Mouse (Mus musculus) liver, embryonic 14.5 days (tissue): ENCODE data around the gene Sik2. TPM values are rescaled to one million over a fixed set of nuclear protein-coding genes. Genes with fewer than 3 reads are reported as not detected.

Source experiments
- ATAC-seq: fragments of 200-750 bp; cut with Nextera tagmentation; 2 replicates; pipeline ENCODE4 v1.8.0; 2017; ENCODE audit warnings: moderate number of reproducible peaks, mild to moderate bottlenecking, moderate library complexity; ENCODE audit not compliant: insufficient read depth
- DNase-seq, 3 experiments: peaks; one replicate each; pipeline ENCODE4 v3.0.0-alpha.2; 2012 to 2013; ENCODE audit warnings: low read depth in 3 of 3, low spot score in 3 of 3
- H3K27ac ChIP-seq: fragments of 300-500 bp; sonication (generic); 2 replicates; pipeline ENCODE4 v1.5.1; 2014; ENCODE audit warnings: moderate library complexity, mild to moderate bottlenecking, control low read depth, inconsistent platforms
- H3K27me3 ChIP-seq: fragments of 300-500 bp; sonication (generic); 2 replicates; pipeline ENCODE4 v1.6.1; 2014; ENCODE audit warnings: mild to moderate bottlenecking, low read length, moderate library complexity; ENCODE audit not compliant: control insufficient read depth, insufficient read depth
- H3K36me3 ChIP-seq: fragments of 300-500 bp; sonication (generic); replicated peaks from 2 replicates; pipeline ENCODE4 v1.6.1; 2014; ENCODE audit warnings: low read depth; ENCODE audit not compliant: control insufficient read depth, insufficient read depth
- H3K4me1 ChIP-seq, 2 experiments: fragments of 200-500 bp in 1 of 2; fragments of 300-500 bp in 1 of 2; sonication (generic) in 1 of 2; replicated peaks; 2 replicates each; pipeline ENCODE4 v1.6.1; 2012 to 2014; ENCODE audit warnings: antibody characterized with exemption in 1 of 2, inconsistent platforms in 1 of 2, low read length in 1 of 2; ENCODE audit not compliant: control insufficient read depth in 2 of 2, insufficient read depth in 2 of 2
- H3K4me2 ChIP-seq: fragments of 300-500 bp; sonication (generic); 2 replicates; pipeline ENCODE4 v1.6.1; 2014; ENCODE audit warnings: low read depth, mild to moderate bottlenecking, control low read depth, moderate library complexity
- H3K4me3 ChIP-seq, 2 experiments: fragments of 200-500 bp in 1 of 2; fragments of 300-500 bp in 1 of 2; sonication (generic) in 1 of 2; 2 replicates each; pipeline ENCODE4 v1.5.1; 2012 to 2014; ENCODE audit warnings: low read depth in 2 of 2, low read length in 2 of 2, mild to moderate bottlenecking in 2 of 2, control low read depth in 1 of 2, inconsistent platforms in 1 of 2, moderate library complexity in 1 of 2; ENCODE audit not compliant: insufficient read depth in 1 of 2
- H3K9ac ChIP-seq: fragments of 300-500 bp; sonication (generic); replicated peaks from 2 replicates; pipeline ENCODE4 v1.6.1; 2014; ENCODE audit warnings: mild to moderate bottlenecking, control low read depth, moderate library complexity
- H3K9me3 ChIP-seq: fragments of 300-500 bp; sonication (generic); 2 replicates; pipeline ENCODE4 v1.6.1; 2016; ENCODE audit warnings: low read length, mixed read lengths; ENCODE audit not compliant: control insufficient read depth
- CTCF ChIP-seq: IDR thresholded peaks from 2 replicates; pipeline ENCODE4 v1.5.1; 2016; ENCODE audit warnings: antibody characterized with exemption, low read depth, control low read depth
- EP300 ChIP-seq: IDR thresholded peaks from 2 replicates; pipeline ENCODE4 v1.6.1; 2016; ENCODE audit warnings: antibody characterized with exemption, low read depth
- WGBS: fragments of 180-500 bp; shearing (Covaris S2); extraction: QIAGEN DNeasy Blood & Tissue Kit; methylation state at CpG from one replicate; pipeline ENCODE4 v1.1.7; 2014; ENCODE audit not compliant: insufficient replicate concordance; 5-methylcytosine and 5-hydroxymethylcytosine counted together
- polyA plus RNA-seq, 2 experiments: library from polyadenylated mRNA; depleted of rRNA in 1 of 2; stranded (reverse) in 1 of 2; unstranded in 1 of 2; fragments of >200 nt; fragmentation: Nextera tagmentation in 1 of 2; extraction: Ambion mirVana in 1 of 2; gene quantifications; 2 replicates each; pipeline versions ENCODE4 v1.2.1 to v1.2.3; 2012 to 2014

Gene Sik2
- polyA plus RNA-seq, 2 experiments = 6.9 to 7.8 TPM

GRCm38 (mm10) chr9:50876287-50876686, 132.6 kb downstream of the Sik2 start:
- H3K27me3 ChIP-seq = no peaks in the 10 kb centered on the region
- no peaks in the 10 kb centered on the region for H3K4me1 ChIP-seq
- DNase-seq (no peak), ATAC-seq (no peak)
- H3K4me2 ChIP-seq = no peak overlapping the region
- H3K27ac ChIP-seq = no peak overlapping the region
- H3K36me3 ChIP-seq = peaks cover 80% of the 10 kb centered on the region
- no peak overlapping the region for H3K9ac ChIP-seq
- no peak for TF ChIP-seq CTCF
- TF ChIP-seq EP300 = no peak
- H3K4me3 ChIP-seq = no peak overlapping the region
- WGBS = 82% methylated on average over 3 of the region's 3 CpGs
- H3K9me3 ChIP-seq = no peaks in the 10 kb centered on the region

- Histone ChIP-seq H3K4me1 (no peaks in the 10 kb centered on the region), H3K27me3 (no peaks in the 10 kb centered on the region), H3K36me3 (peaks cover 83% of the 10 kb centered on the region), H3K27ac (no peak overlapping the region), H3K4me3 (no peak overlapping the region), H3K9me3 (no peaks in the 10 kb centered on the region), H3K9ac (no peak overlapping the region), H3K4me2 (no peak overlapping the region)
- DNase-seq (no peak), ATAC-seq (no peak)
- TF ChIP-seq CTCF (no peak), EP300 (no peak)
- 92% methylated on average over 4 of the region's 4 CpGs for WGBS
Observed at GRCm38 (mm10) chr9:50875470-50875869, 133.4 kb downstream of the Sik2 start.

DNA sequence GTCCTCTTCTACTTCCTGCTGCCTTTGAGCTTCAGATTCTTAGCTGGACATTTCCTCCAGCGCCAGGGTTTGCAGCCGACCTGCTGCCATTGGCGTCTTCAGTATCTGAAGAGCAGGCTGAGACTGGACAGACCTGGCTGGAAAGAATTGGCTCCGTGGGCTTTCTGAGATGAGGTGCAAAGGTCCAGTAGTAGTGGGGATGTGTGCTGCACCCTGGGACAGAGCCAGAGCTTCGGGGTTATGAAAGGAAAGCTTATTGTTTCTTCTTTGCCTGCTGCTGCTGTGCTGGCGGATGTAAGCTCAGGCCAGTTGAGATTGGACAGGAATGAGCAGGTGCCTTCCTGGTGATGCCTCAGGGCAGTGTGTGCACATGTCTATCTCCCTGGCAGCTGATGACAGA, 134.8 kb downstream of the Sik2 start:
- Histone ChIP-seq H3K27me3 (no peaks in the 10 kb centered on the region), H3K9me3 (no peaks in the 10 kb centered on the region), H3K4me2 (no peak overlapping the region), H3K4me1 (no peaks in the 10 kb centered on the region), H3K4me3 (no peak overlapping the region), H3K36me3 (peaks cover 82% of the 10 kb centered on the region), H3K27ac (no peak overlapping the region), H3K9ac (no peak overlapping the region)
- no peak for ATAC-seq
- no peak for DNase-seq
- 90% methylated on average over 6 of the region's 6 CpGs for WGBS
- no peak for TF ChIP-seq CTCF
- no peak for TF ChIP-seq EP300

DNA sequence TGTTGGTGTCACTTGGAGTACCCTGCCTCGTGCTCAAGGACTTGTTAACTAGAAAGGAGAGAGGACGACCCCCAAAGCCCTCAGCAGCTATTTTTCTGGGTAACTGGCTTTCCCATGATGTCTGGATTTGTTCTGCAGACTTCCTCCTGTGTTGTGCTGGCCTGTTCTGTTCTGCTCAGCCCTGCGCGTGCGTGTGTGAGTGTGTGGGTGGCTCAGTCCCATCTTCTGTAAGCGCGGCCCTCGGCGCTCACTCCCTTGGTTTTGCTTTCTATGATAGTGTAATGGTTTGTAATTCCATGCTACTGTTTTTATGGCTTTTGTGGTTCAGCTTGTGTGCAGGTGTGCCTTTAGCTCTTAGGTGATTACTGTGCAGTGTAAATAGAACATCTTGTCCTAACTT, 135.7 kb downstream of the Sik2 start:
- Histone ChIP-seq H3K4me3 (no peak overlapping the region), H3K36me3 (peaks cover 82% of the 10 kb centered on the region), H3K9ac (no peak overlapping the region), H3K9me3 (no peaks in the 10 kb centered on the region), H3K27me3 (no peaks in the 10 kb centered on the region), H3K27ac (no peak overlapping the region), H3K4me1 (no peaks in the 10 kb centered on the region), H3K4me2 (no peak overlapping the region)
- TF ChIP-seq CTCF (no peak), EP300 (no peak)
- WGBS = 89% methylated on average over 9 of the region's 9 CpGs
- no peak for ATAC-seq
- DNase-seq = no peak

DNA sequence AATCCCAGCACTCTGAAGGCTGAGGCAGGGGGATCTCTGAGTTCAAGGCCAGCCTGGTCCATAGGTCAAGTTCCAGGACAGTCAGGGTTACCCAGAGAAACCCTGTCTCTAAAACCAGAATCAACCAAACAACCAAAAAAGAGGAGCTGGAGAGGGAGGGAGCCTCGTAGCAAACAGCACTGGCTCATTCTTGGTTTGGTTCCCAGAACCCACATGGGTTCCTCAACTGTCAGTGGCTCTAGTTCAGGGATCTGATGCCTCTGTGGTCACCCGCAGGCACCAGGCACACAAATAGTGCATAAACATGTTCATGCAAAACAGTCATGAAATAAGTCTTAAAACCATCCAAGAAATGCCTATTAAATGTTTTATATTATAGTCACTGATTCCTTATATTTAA, 140.7 kb downstream of the Sik2 start:
- H3K4me2 ChIP-seq = no peak overlapping the region
- H3K27me3 ChIP-seq = no peaks in the 10 kb centered on the region
- ATAC-seq (no peak), DNase-seq (no peak)
- no peak overlapping the region for H3K4me3 ChIP-seq
- no peak overlapping the region for H3K9ac ChIP-seq
- no peaks in the 10 kb centered on the region; a peak in 1 of 4 replicates for H3K4me1 ChIP-seq
- no peak overlapping the region for H3K27ac ChIP-seq
- WGBS = 86% methylated on average over 2 of the region's 2 CpGs
- TF ChIP-seq EP300 = no peak
- no peak for TF ChIP-seq CTCF
- H3K9me3 ChIP-seq = no peaks in the 10 kb centered on the region
- peaks cover 87% of the 10 kb centered on the region for H3K36me3 ChIP-seq
